Mouse (Mus musculus): Measurements from ENCODE around the gene Nkx6-1. TPM values are rescaled to one million over a fixed set of nuclear protein-coding genes. Genes with fewer than 3 reads are reported as not detected.

Gene Nkx6-1
- total RNA-seq, 4 experiments from 2014 or later: not detected

DNA sequence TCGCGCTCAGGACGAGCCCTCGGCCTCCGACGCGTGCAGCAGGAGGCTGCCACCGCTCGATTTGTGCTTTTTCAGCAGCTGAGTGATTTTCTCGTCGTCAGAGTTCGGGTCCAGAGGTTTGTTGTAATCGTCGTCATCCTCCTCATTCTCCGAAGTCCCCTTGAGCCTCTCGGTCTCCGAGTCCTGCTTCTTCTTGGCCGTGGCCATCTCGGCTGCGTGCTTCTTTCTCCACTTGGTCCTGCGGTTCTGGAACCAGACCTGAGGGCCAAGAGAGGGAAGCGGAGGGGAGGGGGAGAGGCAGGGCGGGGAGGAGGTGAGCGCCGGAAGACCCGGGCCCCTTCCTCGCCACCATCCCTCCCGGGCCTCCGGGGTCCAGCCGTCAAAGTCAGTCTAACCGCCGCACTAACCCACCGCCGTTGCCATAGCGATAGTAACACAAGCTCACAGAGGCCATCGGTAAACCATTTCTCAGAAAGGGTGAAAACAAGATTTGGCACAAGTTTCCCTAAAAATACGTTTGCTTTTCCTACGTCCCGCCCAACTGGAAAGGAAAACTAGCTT lies 5.3 kb downstream of the Nkx6-1 start:
- no peak for DNase-seq (ENCODE audit: low spot score in 2 of 2)

DNA sequence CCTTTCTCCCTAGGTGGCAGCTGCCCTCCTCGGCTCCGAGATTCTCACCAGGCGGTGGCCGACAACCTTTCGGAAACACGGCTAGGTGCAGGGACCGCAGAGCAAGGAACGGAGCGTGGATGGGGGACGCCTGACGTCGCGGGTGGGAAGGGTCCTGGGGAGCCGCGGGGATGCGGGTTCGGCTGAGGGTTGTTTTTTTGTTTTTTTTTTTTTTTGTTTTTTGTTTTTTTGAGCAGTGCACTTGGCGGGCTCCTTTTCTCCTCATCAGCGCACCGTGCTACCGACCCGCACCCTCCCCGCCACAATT lies 5.9 kb downstream of the Nkx6-1 start:
- DNase-seq (ENCODE audit: low spot score in 2 of 2): no peak

DNA sequence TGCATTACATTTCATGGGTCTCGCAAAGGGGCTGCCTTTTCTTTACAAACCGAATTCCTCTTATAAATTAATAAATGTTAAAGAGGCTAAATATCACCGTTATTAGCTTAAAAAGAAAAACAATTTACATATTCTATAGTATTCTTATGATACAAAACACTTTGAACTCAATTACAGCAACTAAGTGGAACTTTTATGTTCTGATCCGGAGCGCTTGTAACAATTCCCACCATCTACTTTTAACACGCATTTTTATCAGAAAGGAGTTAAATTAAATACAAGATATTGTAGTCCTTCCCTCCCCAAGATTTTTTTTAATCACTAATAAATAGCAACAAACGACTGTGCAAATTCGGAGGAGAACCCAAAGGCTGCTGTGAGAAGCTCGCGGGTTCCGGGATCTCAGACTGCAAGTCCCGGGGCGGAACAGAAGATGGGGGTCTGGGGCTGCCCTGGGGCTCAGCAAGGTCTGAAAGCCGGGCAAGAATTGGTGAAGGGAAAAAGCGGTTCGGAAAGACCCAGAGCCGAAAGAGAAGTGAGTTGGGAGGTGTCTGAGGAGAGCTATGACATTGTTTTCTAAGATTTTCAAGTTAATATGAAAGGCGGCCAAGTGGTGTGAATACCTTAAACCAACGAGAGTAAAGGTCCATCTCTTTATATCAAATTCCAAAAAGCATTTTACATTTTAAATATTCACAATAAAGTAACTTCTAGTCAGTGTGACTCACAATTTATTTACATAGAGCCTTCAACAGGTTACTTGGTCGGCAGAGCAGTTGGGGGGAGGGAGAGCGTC lies 6.4 kb downstream of the Nkx6-1 start:
- no peak for DNase-seq (ENCODE audit: low spot score in 2 of 2)

DNA sequence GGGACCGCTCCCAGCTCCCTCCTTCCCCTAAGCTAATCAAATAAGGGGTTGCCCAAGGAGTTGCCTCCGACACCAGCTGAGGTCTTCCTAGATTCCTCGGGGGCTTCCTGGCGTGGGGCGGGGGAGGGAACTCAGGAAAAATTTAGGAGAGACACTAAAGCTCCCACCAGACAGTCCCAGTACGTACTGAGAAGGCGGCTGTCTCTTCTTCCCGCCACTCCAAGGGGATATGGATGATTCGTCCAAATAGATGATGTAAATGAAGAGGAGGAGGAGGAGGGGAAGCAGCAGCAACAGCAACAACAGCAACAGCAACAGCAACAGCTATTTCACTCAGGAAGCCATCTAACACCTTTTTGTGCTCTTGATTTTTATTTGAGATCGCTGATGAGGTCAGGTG lies 7.1 kb downstream of the Nkx6-1 start:
- no peak for DNase-seq (ENCODE audit: low spot score in 2 of 2)

DNA sequence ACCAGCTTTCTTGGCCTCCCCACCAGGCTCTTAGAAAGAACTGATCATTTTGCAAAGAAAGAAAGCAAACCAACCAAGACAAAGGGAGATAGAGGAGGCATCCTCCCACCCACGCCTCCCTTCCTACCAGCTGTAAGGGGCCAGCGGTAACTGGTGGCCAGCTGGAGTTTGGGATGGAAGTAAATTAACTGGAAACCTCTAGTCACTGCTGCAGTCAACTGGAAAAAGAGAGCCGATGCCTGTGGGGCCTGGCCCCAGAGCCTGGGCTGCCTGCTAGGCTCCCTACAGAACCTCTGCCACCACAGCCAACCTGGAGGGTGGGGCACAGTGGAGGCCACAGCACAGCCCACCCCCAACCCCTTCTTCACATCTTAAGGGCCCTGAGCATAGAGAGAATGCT lies 8.7 kb downstream of the Nkx6-1 start:
- no peak for DNase-seq (ENCODE audit: low spot score in 2 of 2)

DNA sequence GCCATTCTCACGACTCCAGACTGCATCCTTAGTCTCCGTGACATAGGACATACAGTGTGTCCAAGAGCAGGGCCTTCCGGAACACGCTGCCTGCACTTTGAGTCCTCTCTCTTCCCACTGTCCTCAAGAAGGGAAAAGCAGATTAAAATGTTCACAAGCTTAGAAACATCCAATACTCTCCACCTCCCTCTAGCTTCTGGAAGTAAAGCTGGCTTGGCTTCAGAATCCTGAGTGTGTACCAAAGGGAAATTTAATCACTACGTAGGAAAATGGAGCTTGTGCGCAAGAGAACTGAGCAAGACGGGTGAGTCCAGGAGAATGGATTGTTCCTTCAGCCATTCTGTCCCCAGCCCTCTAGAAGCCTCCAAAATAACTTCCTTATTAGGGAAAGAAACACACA lies 9.4 kb downstream of the Nkx6-1 start:
- no peak for DNase-seq (ENCODE audit: low spot score in 2 of 2)

DNA sequence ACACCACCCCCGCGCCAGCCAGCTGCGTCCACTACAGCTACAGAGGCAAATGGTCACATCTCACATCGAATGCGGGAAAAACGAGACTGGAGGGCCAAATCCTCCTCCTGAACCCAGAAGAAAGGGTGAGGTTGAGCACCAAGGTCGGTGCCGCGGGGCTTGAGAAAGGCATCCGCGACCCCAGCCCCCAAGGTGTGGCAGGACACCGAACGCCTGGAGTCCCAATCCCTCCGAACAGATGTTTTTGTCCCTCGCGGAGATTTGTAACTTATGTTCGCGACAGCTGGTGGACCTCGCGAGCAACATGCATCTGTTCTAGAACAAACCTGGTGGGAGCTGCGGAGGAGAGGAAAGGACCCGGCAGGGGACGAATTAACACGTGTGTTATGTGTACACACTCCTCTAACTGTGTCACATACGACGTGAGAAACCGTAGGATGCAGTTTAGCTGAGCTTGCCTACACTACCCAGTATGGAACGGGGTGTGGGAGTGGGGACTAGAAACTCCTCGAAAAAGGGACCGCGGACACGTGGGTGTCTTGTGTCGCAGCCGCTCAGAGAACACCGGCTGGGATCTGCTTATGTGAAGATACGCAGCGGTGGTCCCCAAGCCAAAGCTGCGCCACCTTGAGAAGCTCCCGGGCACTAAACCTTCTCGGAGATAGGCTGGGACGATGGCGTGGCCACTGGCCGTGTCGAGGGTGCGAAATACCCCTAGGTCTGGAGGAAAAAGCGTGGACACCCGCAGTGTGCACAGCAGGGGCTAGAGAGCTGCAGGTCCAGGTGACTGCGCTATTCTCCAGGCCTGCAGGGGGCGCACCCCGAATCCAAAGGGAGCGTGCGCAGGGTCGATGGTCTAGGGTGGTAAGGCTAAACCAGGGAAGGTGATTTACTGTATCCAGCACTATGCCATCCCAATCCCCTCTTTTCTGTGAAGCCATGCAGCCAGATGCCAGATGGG lies 16.8 kb downstream of the Nkx6-1 start:
- DNase-seq (ENCODE audit: low spot score in 2 of 2): no peak

DNA sequence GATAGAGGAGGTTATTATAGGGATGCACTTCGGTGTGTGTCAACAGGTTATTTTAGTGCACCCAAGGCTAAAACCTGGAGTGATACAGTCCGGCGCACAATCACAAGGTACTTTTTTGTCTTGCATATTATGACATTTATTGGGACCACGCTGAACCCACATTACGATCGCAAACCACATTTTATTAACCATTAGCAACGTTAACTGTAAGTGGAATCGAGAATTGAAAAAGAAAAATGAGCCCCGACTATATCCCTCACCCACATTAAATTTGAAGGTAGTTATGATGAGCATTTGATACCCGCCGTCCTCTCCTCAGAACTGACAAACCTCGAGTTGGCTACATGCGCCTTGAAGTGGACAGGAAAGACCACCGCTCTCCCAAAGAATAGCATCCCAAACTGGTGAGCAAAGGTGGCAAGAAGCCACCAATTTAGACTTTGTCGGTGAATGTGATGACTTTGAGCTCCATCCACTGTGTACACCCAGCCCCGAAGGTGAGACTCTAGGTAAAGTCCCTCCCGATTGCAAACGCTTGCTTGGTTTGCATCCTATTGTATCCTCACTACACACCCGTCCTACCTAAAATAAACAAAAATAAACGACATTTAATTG lies 17.7 kb downstream of the Nkx6-1 start:
- no peak for DNase-seq (ENCODE audit: low spot score in 2 of 2)

DNA sequence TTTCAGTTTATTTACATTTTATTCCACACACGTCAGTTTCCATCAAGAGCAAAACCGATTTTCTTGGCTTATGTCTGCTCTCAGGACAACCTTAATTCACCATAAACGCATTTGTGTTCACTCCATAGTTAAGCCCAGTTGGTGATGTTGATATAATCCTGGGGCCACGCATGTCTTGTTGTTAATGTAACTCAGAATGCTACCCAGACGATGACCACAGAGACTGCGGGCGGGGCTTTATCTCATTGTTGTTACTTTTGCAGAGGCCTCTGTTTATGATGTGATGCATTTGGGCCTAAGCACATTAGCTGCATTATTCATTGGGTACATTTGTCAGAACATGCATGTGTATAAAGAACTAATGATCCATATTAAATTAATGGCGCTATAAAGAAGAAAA lies 19.7 kb downstream of the Nkx6-1 start:
- DNase-seq (ENCODE audit: low spot score in 2 of 2): no peak

DNA sequence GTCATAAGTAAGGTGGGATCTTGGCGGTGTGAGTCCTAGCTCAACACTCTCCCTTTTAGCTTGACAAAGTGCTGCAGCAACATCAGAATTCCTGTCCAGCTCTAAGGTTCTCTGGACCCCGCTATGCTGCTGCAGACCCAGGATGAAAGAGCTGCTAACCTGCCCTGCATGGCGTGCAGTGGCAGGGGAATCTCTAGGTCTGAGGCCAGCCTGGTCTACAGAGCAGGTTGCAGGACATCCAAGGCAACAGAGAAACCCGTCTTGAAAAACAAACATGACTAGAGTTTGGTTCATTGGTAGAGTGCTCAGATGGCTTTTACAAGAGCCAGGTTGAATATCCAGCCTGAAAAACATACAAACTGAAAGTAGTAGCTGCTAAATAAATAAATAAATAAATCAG lies 26.7 kb downstream of the Nkx6-1 start:
- no peak for DNase-seq (ENCODE audit: low spot score in 2 of 2)

Other genes with a start within 250 kb of the Nkx6-1 start
- 1 to 10 TPM; 3.1 to 8.5 (median 5.0) TPM for gene Cds1, start 100.1 kb upstream of the Nkx6-1 start, total RNA-seq (2022)